Mouse (Mus musculus) kidney, postnatal 0 days (tissue): ENCODE data around the gene Gm3099. TPM values are rescaled to one million over a fixed set of nuclear protein-coding genes. Genes with fewer than 3 reads are reported as not detected.
"Not testable (repeated sequence)": the region's sequence is repeated elsewhere in the genome, so short reads cannot be mapped to it uniquely, and the experiment has no call there.

Experiments
- ATAC-seq: fragments of 200-750 bp; cut with Nextera tagmentation; replicated peaks from 2 replicates; pipeline ENCODE4 v1.8.0; 2017; ENCODE audit warnings: low read depth, moderate number of reproducible peaks, moderate TSS enrichment, moderate library complexity; ENCODE audit not compliant: low FRiP score
- DNase-seq: peaks from one replicate; pipeline ENCODE4 v3.0.0-alpha.2; 2016; ENCODE audit warnings: low spot score
- H3K27ac ChIP-seq: fragments of 300-500 bp; sonication (generic); 2 replicates; pipeline ENCODE4 v1.5.1; 2014; ENCODE audit warnings: mild to moderate bottlenecking
- H3K27me3 ChIP-seq: fragments of 300-500 bp; sonication (generic); 2 replicates; pipeline ENCODE4 v1.6.1; 2014; ENCODE audit warnings: low read length, mixed read lengths; ENCODE audit not compliant: insufficient read depth
- H3K36me3 ChIP-seq: fragments of 300-500 bp; sonication (generic); 2 replicates; pipeline ENCODE4 v1.6.1; 2014; ENCODE audit warnings: low read length, mixed read lengths; ENCODE audit not compliant: insufficient read depth
- H3K4me1 ChIP-seq: fragments of 300-500 bp; sonication (generic); replicated peaks from 2 replicates; pipeline ENCODE4 v1.6.1; 2014; ENCODE audit warnings: antibody characterized with exemption, low read length, mixed read lengths; ENCODE audit not compliant: insufficient read depth
- H3K4me2 ChIP-seq: fragments of 300-500 bp; sonication (generic); 2 replicates; pipeline ENCODE4 v1.6.1; 2014; ENCODE audit warnings: mild to moderate bottlenecking, low read length, moderate library complexity, mixed read lengths
- H3K4me3 ChIP-seq: fragments of 300-500 bp; sonication (generic); replicated peaks from 2 replicates; pipeline ENCODE4 v1.5.1; 2014; ENCODE audit warnings: low read depth, low read length
- H3K9ac ChIP-seq: fragments of 300-500 bp; sonication (generic); 2 replicates; pipeline ENCODE4 v1.6.1; 2014; ENCODE audit warnings: low read depth, low read length
- H3K9me3 ChIP-seq: fragments of 300-500 bp; sonication (generic); replicated peaks from 2 replicates; pipeline ENCODE4 v1.6.1; 2016; ENCODE audit warnings: low read length, inconsistent platforms, mixed read lengths
- WGBS: fragments of 180-500 bp; shearing (Covaris S2); extraction: QIAGEN DNeasy Blood & Tissue Kit; methylation state at CpG from one replicate; pipeline ENCODE4 v1.1.7; 2014; 5-methylcytosine and 5-hydroxymethylcytosine counted together
- polyA plus RNA-seq: library from polyadenylated mRNA; unstranded; fragments of >200 nt; fragmentation: Nextera tagmentation; extraction: Ambion mirVana; gene quantifications from 2 replicates; pipeline ENCODE4 v1.2.1, GENCODE M21; 2015

The Gm3099 gene
- polyA plus RNA-seq: not detected in 2 replicates

DNA sequence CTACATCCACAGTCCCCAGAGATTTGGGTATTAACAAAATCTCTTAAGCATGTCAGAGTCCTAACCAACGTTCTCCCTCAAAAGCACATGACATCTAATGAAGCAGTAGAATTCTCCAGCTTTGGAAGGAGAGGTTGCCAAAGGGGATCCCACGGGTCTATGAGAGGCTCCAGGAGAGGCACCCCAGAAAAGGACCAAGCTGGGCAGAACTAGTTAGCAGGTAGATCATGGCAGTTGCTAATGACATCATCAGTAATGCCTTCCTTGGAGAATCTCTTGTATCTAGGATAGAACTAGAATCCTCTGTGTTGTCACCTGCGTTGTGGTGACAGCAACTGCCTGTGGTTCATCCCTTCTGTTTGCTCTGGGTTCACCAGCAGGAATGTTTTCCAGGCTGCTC lies at the start of gene Gm3099:
TSS of gene Gm3099 (plus strand) at position 301 of the 400 bp plus-strand sequence.
- ATAC-seq, H3K4me3 ChIP-seq, DNase-seq, H3K9ac ChIP-seq, H3K4me1 ChIP-seq, H3K9me3 ChIP-seq, H3K36me3 ChIP-seq, H3K4me2 ChIP-seq, H3K27ac ChIP-seq, H3K27me3 ChIP-seq: not testable (repeated sequence)
- 70% methylated on average over 1 of the region's 3 CpGs for WGBS

DNA sequence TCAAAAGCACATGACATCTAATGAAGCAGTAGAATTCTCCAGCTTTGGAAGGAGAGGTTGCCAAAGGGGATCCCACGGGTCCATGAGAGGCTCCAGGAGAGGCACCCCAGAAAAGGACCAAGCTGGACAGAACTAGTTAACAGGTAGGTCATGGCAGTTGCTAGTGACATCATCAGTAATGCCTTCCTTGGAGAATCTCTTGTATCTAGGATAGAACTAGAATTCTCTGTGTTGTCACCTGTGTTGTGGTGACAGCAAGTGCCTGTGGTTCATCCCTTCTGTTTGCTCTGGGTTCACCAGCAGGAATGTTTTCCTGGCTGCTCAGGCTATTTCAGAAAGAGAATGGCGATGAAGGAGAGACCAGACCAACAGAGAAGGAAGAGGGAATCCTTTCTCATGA lies 34.9 kb upstream of the Gm3099 start, which contains the start of gene Gm3095:
TSS of gene Gm3095 (plus strand) at position 301 of the 400 bp plus-strand sequence.
- H3K9me3 ChIP-seq, H3K4me1 ChIP-seq, H3K36me3 ChIP-seq, H3K27ac ChIP-seq, H3K27me3 ChIP-seq, H3K4me2 ChIP-seq, DNase-seq, H3K4me3 ChIP-seq, ATAC-seq, H3K9ac ChIP-seq: not testable (repeated sequence)
- no CpG with 5 or more reads among the region's 2 CpGs for WGBS

DNA sequence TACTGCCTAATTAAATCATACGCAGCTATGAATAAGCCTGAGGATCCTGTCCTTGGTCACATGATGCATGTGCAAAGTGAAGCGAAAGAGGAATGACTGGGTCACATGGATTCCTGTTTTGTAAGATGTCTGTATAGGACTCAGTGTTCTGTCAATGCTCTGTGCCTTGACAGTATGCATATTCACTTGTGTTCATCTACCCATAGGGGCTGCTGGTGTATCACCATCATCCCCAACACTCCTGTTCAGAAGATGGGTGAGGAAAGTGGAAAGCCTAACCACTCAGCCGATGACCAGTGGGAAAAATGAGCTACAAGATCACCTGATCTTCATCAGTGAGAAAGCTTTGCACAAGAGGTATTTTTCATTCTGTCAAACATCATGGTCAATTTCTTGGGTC lies 25.4 kb downstream of the Gm3099 start, which contains the start of gene Gm5796:
TSS of gene Gm5796 (plus strand) at position 301 of the 400 bp plus-strand sequence.
- H3K36me3 ChIP-seq, H3K4me1 ChIP-seq: not testable (repeated sequence)
- no CpG with 5 or more reads among the region's 3 CpGs for WGBS

More for the DNA sequence above, 25.4 kb downstream of the Gm3099 start, which contains the start of gene Gm5796:
- not testable (repeated sequence) for H3K9ac ChIP-seq, H3K27ac ChIP-seq, H3K4me2 ChIP-seq, H3K27me3 ChIP-seq, ATAC-seq, DNase-seq, H3K9me3 ChIP-seq, H3K4me3 ChIP-seq

Other genes starting within 250 kb of the Gm3099 start
- not detected in 2 replicates for gene Gm3002, start 188.3 kb upstream of the Gm3099 start, polyA plus RNA-seq
- not detected in 2 replicates for gene Gm3033, start 152.1 kb upstream of the Gm3099 start, polyA plus RNA-seq
- 0.09 TPM in 1 of 2 replicates, not detected in the other for gene Gm2916, start 114.2 kb upstream of the Gm3099 start, polyA plus RNA-seq
- not detected in 2 replicates for gene Gm3029, start 66.6 kb upstream of the Gm3099 start, polyA plus RNA-seq
- gene Gm3095, start 34.8 kb upstream of the Gm3099 start, polyA plus RNA-seq: not detected in 2 replicates
- gene Gm5796, start 25.5 kb downstream of the Gm3099 start, polyA plus RNA-seq: 0.11 TPM in 1 of 2 replicates, not detected in the other
- gene Gm3115, start 85.7 kb downstream of the Gm3099 start, polyA plus RNA-seq: not detected in 2 replicates
- gene Gm8108, start 112.1 kb downstream of the Gm3099 start, polyA plus RNA-seq: 0.14 and 0.36 TPM in 2 replicates
- gene Gm3127, start 166.6 kb downstream of the Gm3099 start, polyA plus RNA-seq: not detected in 2 replicates
- 0.20 and 0.21 TPM in 2 replicates for gene Gm2974, start 184.2 kb downstream of the Gm3099 start, polyA plus RNA-seq